Mouse (Mus musculus) liver, adult (tissue): ENCODE results near the gene Adprh.
A peak's percentile ranks its signal among the peaks of the same experiment; 100 is the strongest.

Experiments used
- GATA4 ChIP-seq: IDR thresholded peaks from 2 replicates; pipeline ENCODE4 v1.6.1; 2014; ENCODE audit warnings: mild to moderate bottlenecking, low read length; ENCODE audit not compliant: insufficient replicate concordance

Gene Adprh

GRCm38 (mm10) chr16:38452442-38453202 lies at the start of gene Adprh:
Gene Adprh, minus strand, starts transcription at chr16:38452703.
- TF ChIP-seq GATA4, result peak; percentile 76; the same call in 1 of the 2 replicates

GRCm38 (mm10) chr16:38496604-38497140 lies 44.2 kb upstream of the Adprh start:
- no peak for TF ChIP-seq GATA4

- no peak for TF ChIP-seq GATA4
Measured at GRCm38 (mm10) chr16:38493890-38494289, 41.4 kb upstream of the Adprh start.

- TF ChIP-seq GATA4, result no peak
Measured at GRCm38 (mm10) chr16:38492551-38492950, 40.0 kb upstream of the Adprh start.

- no peak for TF ChIP-seq GATA4
Measured at GRCm38 (mm10) chr16:38483582-38484309, 31.2 kb upstream of the Adprh start.

- TF ChIP-seq GATA4, result no peak
Measured at GRCm38 (mm10) chr16:38482780-38483562, 30.5 kb upstream of the Adprh start.

- no peak for TF ChIP-seq GATA4
Measured at GRCm38 (mm10) chr16:38481327-38481726, 28.8 kb upstream of the Adprh start.

- TF ChIP-seq GATA4, result no peak
Measured at GRCm38 (mm10) chr16:38478296-38478695, 25.8 kb upstream of the Adprh start.

- no peak for TF ChIP-seq GATA4
Measured at GRCm38 (mm10) chr16:38476312-38477240, 24.1 kb upstream of the Adprh start.

- no peak for TF ChIP-seq GATA4
Measured at GRCm38 (mm10) chr16:38475681-38476311, 23.3 kb upstream of the Adprh start.

GRCm38 (mm10) chr16:38474677-38475286 lies 22.3 kb upstream of the Adprh start:
- no peak for TF ChIP-seq GATA4

- TF ChIP-seq GATA4, result no peak
Measured at GRCm38 (mm10) chr16:38473661-38474060, 21.2 kb upstream of the Adprh start.

GRCm38 (mm10) chr16:38472507-38472873 lies 20.0 kb upstream of the Adprh start:
- TF ChIP-seq GATA4, result no peak
